Mouse (Mus musculus): ENCODE results near the gene Uggt1. TPM values are rescaled to one million over a fixed set of nuclear protein-coding genes. Genes with fewer than 3 reads are reported as not detected.

Gene Uggt1
- polyA plus RNA-seq, 1 experiment from 2014 or later: 54.7 TPM

- 81% methylated on average over 6 of the region's 6 CpGs for WGBS
Measured at GRCm38 (mm10) chr1:36233218-36233617, 11.3 kb downstream of the Uggt1 start.

GRCm38 (mm10) chr1:36230919-36231705 lies 13.4 kb downstream of the Uggt1 start:
- Histone ChIP-seq H3K27ac (no peak overlapping the region), H3K36me3 (peaks cover 28% of the 10 kb centered on the region), H3K4me1 (no peaks in the 10 kb centered on the region), H3K4me2 (replicated peaks) (no peak overlapping the region), H3K9ac (no peak overlapping the region), H3K9me3 (no peaks in the 10 kb centered on the region), H3K4me3 (no peak overlapping the region), H3K27me3 (no peaks in the 10 kb centered on the region)
- 86% methylated on average over 7 of the region's 7 CpGs for WGBS
- ATAC-seq (ENCODE audit: insufficient number of reproducible peaks, insufficient read depth, low FRiP score, low TSS enrichment): no peak

More at GRCm38 (mm10) chr1:36233218-36233617, 11.3 kb downstream of the Uggt1 start:
- no peak for ATAC-seq (ENCODE audit: insufficient number of reproducible peaks, insufficient read depth, low FRiP score, low TSS enrichment)
- H3K27ac ChIP-seq: no peak overlapping the region
- H3K9ac ChIP-seq: no peak overlapping the region
- no peak overlapping the region for H3K4me2 ChIP-seq (replicated peaks)
- H3K27me3 ChIP-seq: no peaks in the 10 kb centered on the region
- H3K4me1 ChIP-seq: no peaks in the 10 kb centered on the region
- H3K9me3 ChIP-seq: no peaks in the 10 kb centered on the region
- no peak overlapping the region for H3K4me3 ChIP-seq
- H3K36me3 ChIP-seq: peaks cover 18% of the 10 kb centered on the region

- peaks cover 29% of the 10 kb centered on the region for H3K36me3 ChIP-seq
- no peak overlapping the region for H3K4me3 ChIP-seq
- H3K4me2 ChIP-seq (replicated peaks): no peak overlapping the region
- WGBS: 86% methylated on average over 9 of the region's 9 CpGs
- no peak for ATAC-seq (ENCODE audit: insufficient number of reproducible peaks, insufficient read depth, low FRiP score, low TSS enrichment)
- no peaks in the 10 kb centered on the region for H3K9me3 ChIP-seq
- no peak overlapping the region for H3K9ac ChIP-seq
- H3K27me3 ChIP-seq: no peaks in the 10 kb centered on the region
- H3K4me1 ChIP-seq: no peaks in the 10 kb centered on the region
- no peak overlapping the region for H3K27ac ChIP-seq
Measured at GRCm38 (mm10) chr1:36228461-36228860, 16.1 kb downstream of the Uggt1 start.

- no peak overlapping the region for H3K27ac ChIP-seq
- WGBS: 83% methylated on average over 3 of the region's 3 CpGs
- H3K4me2 ChIP-seq (replicated peaks): no peak overlapping the region
- no peaks in the 10 kb centered on the region for H3K27me3 ChIP-seq
- ATAC-seq (ENCODE audit: insufficient number of reproducible peaks, insufficient read depth, low FRiP score, low TSS enrichment): no peak
- peaks cover 38% of the 10 kb centered on the region; the same call in 1 of the 2 replicates for H3K36me3 ChIP-seq
- no peaks in the 10 kb centered on the region for H3K9me3 ChIP-seq
- H3K9ac ChIP-seq: no peak overlapping the region
- no peak overlapping the region for H3K4me3 ChIP-seq
- no peaks in the 10 kb centered on the region for H3K4me1 ChIP-seq
Measured at GRCm38 (mm10) chr1:36224648-36225047, 19.9 kb downstream of the Uggt1 start.

- H3K9me3 ChIP-seq: no peaks in the 10 kb centered on the region
- no peak overlapping the region for H3K4me2 ChIP-seq (replicated peaks)
- WGBS: 84% methylated on average over 4 of the region's 4 CpGs
- H3K4me3 ChIP-seq: no peak overlapping the region
- H3K36me3 ChIP-seq: peaks cover 25% of the 10 kb centered on the region
- H3K27ac ChIP-seq: no peak overlapping the region
- H3K27me3 ChIP-seq: no peaks in the 10 kb centered on the region
- no peaks in the 10 kb centered on the region for H3K4me1 ChIP-seq
- no peak overlapping the region for H3K9ac ChIP-seq
- ATAC-seq (ENCODE audit: insufficient number of reproducible peaks, insufficient read depth, low FRiP score, low TSS enrichment): no peak
Measured at GRCm38 (mm10) chr1:36214324-36214723, 30.2 kb downstream of the Uggt1 start.

- Histone ChIP-seq H3K4me1 (no peaks in the 10 kb centered on the region), H3K27me3 (no peaks in the 10 kb centered on the region), H3K27ac (no peak overlapping the region), H3K36me3 (peaks cover 32% of the 10 kb centered on the region), H3K4me3 (no peak overlapping the region), H3K4me2 (replicated peaks) (no peak overlapping the region), H3K9me3 (no peaks in the 10 kb centered on the region), H3K9ac (no peak overlapping the region)
- 92% methylated on average over 12 of the region's 12 CpGs for WGBS
- ATAC-seq (ENCODE audit: insufficient number of reproducible peaks, insufficient read depth, low FRiP score, low TSS enrichment): no peak
Measured at GRCm38 (mm10) chr1:36201739-36202138, 42.8 kb downstream of the Uggt1 start.

GRCm38 (mm10) chr1:36194482-36194881 lies 50.0 kb downstream of the Uggt1 start:
- Histone ChIP-seq H3K27me3 (no peaks in the 10 kb centered on the region), H3K9ac (no peak overlapping the region), H3K9me3 (no peaks in the 10 kb centered on the region), H3K4me1 (no peaks in the 10 kb centered on the region), H3K27ac (no peak overlapping the region), H3K4me3 (no peak overlapping the region), H3K4me2 (replicated peaks) (no peak overlapping the region), H3K36me3 (peaks cover 70% of the 10 kb centered on the region)
- WGBS: 98% methylated on average over 3 of the region's 3 CpGs
- ATAC-seq (ENCODE audit: insufficient number of reproducible peaks, insufficient read depth, low FRiP score, low TSS enrichment): no peak

GRCm38 (mm10) chr1:36191966-36192365 lies 52.6 kb downstream of the Uggt1 start:
- Histone ChIP-seq H3K36me3 (peaks cover 80% of the 10 kb centered on the region), H3K4me3 (no peak overlapping the region)
- WGBS: 90% methylated on average over 11 of the region's 11 CpGs

GRCm38 (mm10) chr1:36180038-36180437 lies 64.5 kb downstream of the Uggt1 start:
- no peak overlapping the region for H3K4me3 ChIP-seq
- H3K4me2 ChIP-seq (replicated peaks): no peak overlapping the region
- WGBS: 84% methylated on average over 5 of the region's 5 CpGs
- no peak for ATAC-seq (ENCODE audit: insufficient number of reproducible peaks, insufficient read depth, low FRiP score, low TSS enrichment)
- no peaks in the 10 kb centered on the region for H3K27me3 ChIP-seq
- peaks cover 67% of the 10 kb centered on the region for H3K36me3 ChIP-seq
- H3K9me3 ChIP-seq: no peaks in the 10 kb centered on the region
- H3K9ac ChIP-seq: no peak overlapping the region
- H3K4me1 ChIP-seq: no peaks in the 10 kb centered on the region
- H3K27ac ChIP-seq: no peak overlapping the region

More at GRCm38 (mm10) chr1:36191966-36192365, 52.6 kb downstream of the Uggt1 start:
- Histone ChIP-seq H3K27me3 (no peaks in the 10 kb centered on the region), H3K4me1 (no peaks in the 10 kb centered on the region), H3K9me3 (no peaks in the 10 kb centered on the region), H3K27ac (no peak overlapping the region), H3K4me2 (replicated peaks) (no peak overlapping the region), H3K9ac (no peak overlapping the region)
- ATAC-seq (ENCODE audit: insufficient number of reproducible peaks, insufficient read depth, low FRiP score, low TSS enrichment): no peak

GRCm38 (mm10) chr1:36173461-36173860 lies 71.1 kb downstream of the Uggt1 start:
- Histone ChIP-seq H3K9me3 (no peaks in the 10 kb centered on the region), H3K4me3 (no peak overlapping the region), H3K27me3 (no peaks in the 10 kb centered on the region), H3K4me1 (no peaks in the 10 kb centered on the region), H3K4me2 (replicated peaks) (no peak overlapping the region), H3K27ac (no peak overlapping the region), H3K9ac (no peak overlapping the region), H3K36me3 (peaks cover 66% of the 10 kb centered on the region)
- WGBS: 91% methylated on average over 8 of the region's 8 CpGs
- ATAC-seq (ENCODE audit: insufficient number of reproducible peaks, insufficient read depth, low FRiP score, low TSS enrichment): no peak

- H3K4me1 ChIP-seq: no peaks in the 10 kb centered on the region
- H3K9ac ChIP-seq: no peak overlapping the region
- H3K4me3 ChIP-seq: no peak overlapping the region
- no peak overlapping the region for H3K4me2 ChIP-seq (replicated peaks)
- no peaks in the 10 kb centered on the region for H3K9me3 ChIP-seq
- H3K36me3 ChIP-seq: peaks cover 63% of the 10 kb centered on the region
- no peak for ATAC-seq (ENCODE audit: insufficient number of reproducible peaks, insufficient read depth, low FRiP score, low TSS enrichment)
- no peaks in the 10 kb centered on the region for H3K27me3 ChIP-seq
- WGBS: 93% methylated on average over 6 of the region's 6 CpGs
- no peak overlapping the region for H3K27ac ChIP-seq
Measured at GRCm38 (mm10) chr1:36172941-36173340, 71.6 kb downstream of the Uggt1 start.

GRCm38 (mm10) chr1:36162687-36163086 lies 81.8 kb downstream of the Uggt1 start:
- Histone ChIP-seq H3K4me1 (no peaks in the 10 kb centered on the region), H3K4me2 (replicated peaks) (no peak overlapping the region), H3K9ac (no peak overlapping the region), H3K36me3 (peaks cover 69% of the 10 kb centered on the region), H3K4me3 (no peak overlapping the region), H3K9me3 (no peaks in the 10 kb centered on the region), H3K27me3 (no peaks in the 10 kb centered on the region), H3K27ac (no peak overlapping the region)
- 82% methylated on average over 8 of the region's 8 CpGs for WGBS
- no peak for ATAC-seq (ENCODE audit: insufficient number of reproducible peaks, insufficient read depth, low FRiP score, low TSS enrichment)

All from embryonic facial prominence, embryonic 12.5 days (tissue).